Mouse (Mus musculus) embryonic facial prominence, embryonic 12.5 days (tissue): ENCODE results near the gene Cdh13. TPM values are rescaled to one million over a fixed set of nuclear protein-coding genes. Genes with fewer than 3 reads are reported as not detected.

Experiments used
- ATAC-seq: fragments of 200-750 bp; cut with Nextera tagmentation; 2 replicates; pipeline ENCODE4 v1.8.0; 2017; ENCODE audit not compliant: insufficient number of reproducible peaks, insufficient read depth, low FRiP score, low TSS enrichment
- H3K27ac ChIP-seq: fragments of 300-500 bp; sonication (generic); 2 replicates; pipeline ENCODE4 v1.5.1; 2016; ENCODE audit warnings: mild to moderate bottlenecking
- H3K27me3 ChIP-seq: fragments of 300-500 bp; sonication (generic); 2 replicates; pipeline ENCODE4 v1.6.1; 2016; ENCODE audit warnings: mild to moderate bottlenecking, moderate library complexity
- H3K36me3 ChIP-seq: fragments of 300-500 bp; sonication (generic); 2 replicates; pipeline ENCODE4 v1.6.1; 2016; ENCODE audit warnings: mild to moderate bottlenecking
- H3K4me1 ChIP-seq: fragments of 300-500 bp; sonication (generic); 2 replicates; pipeline ENCODE4 v1.6.1; 2016
- H3K4me2 ChIP-seq: fragments of 300-500 bp; sonication (generic); replicated peaks from 2 replicates; pipeline ENCODE4 v1.6.1; 2016; ENCODE audit warnings: mild to moderate bottlenecking, moderate library complexity
- H3K4me3 ChIP-seq: fragments of 300-500 bp; sonication (generic); 2 replicates; pipeline ENCODE4 v1.5.1; 2016; ENCODE audit warnings: mild to moderate bottlenecking
- H3K9ac ChIP-seq: fragments of 300-500 bp; sonication (generic); 2 replicates; pipeline ENCODE4 v1.6.1; 2016; ENCODE audit warnings: mild to moderate bottlenecking, moderate library complexity
- H3K9me3 ChIP-seq: fragments of 300-500 bp; sonication (generic); 2 replicates; pipeline ENCODE4 v1.6.1; 2016; ENCODE audit warnings: mild to moderate bottlenecking, moderate library complexity
- WGBS: fragments of 180-500 bp; shearing (Covaris S2); methylation state at CpG from one replicate; pipeline ENCODE4 v1.1.7; 2016; 5-methylcytosine and 5-hydroxymethylcytosine counted together
- polyA plus RNA-seq: library from polyadenylated mRNA; unstranded; fragments of >200 nt; fragmentation: Nextera tagmentation; extraction: Ambion mirVana; gene quantifications from 2 replicates; pipeline ENCODE4 v1.2.1, GENCODE M21; 2016

Cdh13 gene
- polyA plus RNA-seq, 1 experiment from 2014 or later: 10.6 TPM

GRCm38 (mm10) chr8:118309106-118309505, 25.6 kb downstream of the Cdh13 start:
- H3K9ac ChIP-seq: no peak overlapping the region
- WGBS: 29% methylated on average over 3 of the region's 3 CpGs
- H3K9me3 ChIP-seq: no peaks in the 10 kb centered on the region
- H3K27ac ChIP-seq: no peak overlapping the region
- no peak for ATAC-seq
- no peak overlapping the region for H3K4me3 ChIP-seq
- H3K4me2 ChIP-seq: no peak overlapping the region
- H3K4me1 ChIP-seq: peaks cover 17% of the 10 kb centered on the region; the same call in 1 of the 2 replicates
- no peaks in the 10 kb centered on the region for H3K27me3 ChIP-seq
- no peaks in the 10 kb centered on the region for H3K36me3 ChIP-seq

DNA sequence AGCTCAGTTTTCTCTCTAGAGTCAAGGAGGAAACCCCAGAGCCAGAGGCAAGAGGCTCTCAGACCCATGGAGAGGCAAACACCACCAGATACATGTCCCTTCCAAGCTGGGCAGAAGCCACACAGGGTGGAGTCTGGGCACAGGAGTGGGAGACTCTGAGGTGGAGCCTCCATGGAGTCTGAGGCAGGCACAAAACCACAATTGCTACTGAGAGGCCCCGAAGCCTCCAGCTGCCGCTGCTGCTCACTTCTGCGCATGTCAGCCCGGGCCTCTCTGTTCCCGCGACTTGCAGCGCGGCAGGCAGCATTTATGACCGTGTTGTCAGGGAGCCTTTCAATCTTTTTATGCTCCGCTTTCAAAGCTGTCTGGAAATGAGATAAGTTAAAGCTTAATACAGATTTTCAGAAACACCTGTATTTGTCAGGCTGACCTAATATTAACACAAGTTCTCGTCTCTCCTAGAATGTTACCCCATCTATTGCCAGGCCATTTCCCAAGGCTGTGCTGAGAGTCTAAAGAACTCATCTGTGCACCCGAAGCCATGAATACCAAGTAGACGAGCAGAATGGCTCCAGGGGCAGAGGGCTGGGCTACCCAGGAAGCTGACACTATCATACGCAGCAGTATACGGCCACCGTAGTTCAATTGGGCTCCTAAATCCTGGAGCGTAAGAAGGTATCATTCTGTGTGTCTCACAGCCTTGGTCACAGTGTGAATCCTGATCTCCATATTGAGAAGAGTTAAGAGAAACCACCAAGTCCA, 30.1 kb downstream of the Cdh13 start:
- Histone ChIP-seq H3K27ac (no peak overlapping the region), H3K9me3 (no peaks in the 10 kb centered on the region), H3K4me3 (no peak overlapping the region), H3K4me2 (no peak overlapping the region), H3K27me3 (no peaks in the 10 kb centered on the region), H3K36me3 (no peaks in the 10 kb centered on the region), H3K4me1 (peaks cover 12% of the 10 kb centered on the region; the same call in 1 of the 2 replicates), H3K9ac (no peak overlapping the region)
- no peak for ATAC-seq
- 76% methylated on average over 17 of the region's 17 CpGs for WGBS

DNA sequence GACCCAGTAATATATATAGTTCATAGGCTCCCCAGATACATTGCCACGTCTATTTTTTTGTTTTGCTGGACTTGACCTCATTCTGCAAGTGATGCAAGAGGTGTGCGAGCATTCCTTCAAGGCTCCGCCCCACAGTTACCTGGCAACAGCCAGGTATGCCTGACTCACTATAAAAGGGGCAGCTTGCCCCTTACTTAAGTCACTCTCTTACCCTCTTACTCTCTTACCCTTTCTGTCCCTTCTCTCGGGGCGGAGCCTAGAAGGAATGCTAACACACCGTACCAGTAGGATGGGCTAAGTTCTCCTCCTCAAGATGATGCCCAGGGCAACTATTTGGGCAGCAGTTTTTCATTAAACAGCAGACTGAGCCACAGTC, 30.6 kb downstream of the Cdh13 start:
- 76% methylated on average over 6 of the region's 6 CpGs for WGBS
- Histone ChIP-seq H3K27ac (no peak overlapping the region), H3K4me2 (no peak overlapping the region), H3K27me3 (no peaks in the 10 kb centered on the region), H3K4me3 (no peak overlapping the region), H3K9ac (no peak overlapping the region), H3K36me3 (no peaks in the 10 kb centered on the region), H3K4me1 (peaks cover 7% of the 10 kb centered on the region; the same call in 1 of the 2 replicates), H3K9me3 (no peaks in the 10 kb centered on the region)
- no peak for ATAC-seq

- Histone ChIP-seq H3K36me3 (no peaks in the 10 kb centered on the region), H3K9ac (no peak overlapping the region), H3K27ac (no peak overlapping the region), H3K4me1 (0 out of 2 replicates have a peak, but pooled peaks cover 2% of the 10 kb centered on the region), H3K4me2 (no peak overlapping the region), H3K9me3 (no peaks in the 10 kb centered on the region), H3K4me3 (no peak overlapping the region), H3K27me3 (no peaks in the 10 kb centered on the region)
- no peak for ATAC-seq
- WGBS: 89% methylated on average over 7 of the region's 7 CpGs
These were observed 31.4 kb downstream of the Cdh13 start for GRCm38 (mm10) chr8:118314932-118315331.

GRCm38 (mm10) chr8:118316440-118316839, 32.9 kb downstream of the Cdh13 start:
- no peak overlapping the region for H3K4me2 ChIP-seq
- ATAC-seq: no peak
- WGBS: 76% methylated on average over 12 of the region's 12 CpGs
- no peak overlapping the region for H3K27ac ChIP-seq
- no peaks in the 10 kb centered on the region for H3K9me3 ChIP-seq
- H3K9ac ChIP-seq: no peak overlapping the region
- no peaks in the 10 kb centered on the region for H3K27me3 ChIP-seq
- no peaks in the 10 kb centered on the region for H3K36me3 ChIP-seq
- H3K4me1 ChIP-seq: 0 out of 2 replicates have a peak, but pooled peaks cover 2% of the 10 kb centered on the region
- no peak overlapping the region for H3K4me3 ChIP-seq

DNA sequence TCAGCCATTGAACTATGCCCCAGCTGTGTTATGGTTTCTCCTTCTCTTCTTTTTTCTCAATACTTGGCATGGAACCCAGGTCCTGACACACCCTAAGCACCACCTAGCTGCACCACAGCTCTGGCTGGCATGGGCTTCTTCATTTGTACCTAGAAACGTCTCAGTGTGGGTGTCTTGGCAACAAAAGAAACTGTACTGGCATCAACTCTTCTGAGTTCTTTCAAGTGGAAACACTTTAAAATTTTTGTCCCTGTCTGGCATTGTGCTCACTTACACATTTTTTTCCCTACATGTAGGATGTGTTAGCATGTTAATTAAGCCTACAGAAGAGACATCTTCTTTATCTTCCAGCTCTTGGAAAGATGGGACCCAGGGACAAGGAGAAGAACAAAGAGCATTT, 37.0 kb downstream of the Cdh13 start:
- Histone ChIP-seq H3K36me3 (no peaks in the 10 kb centered on the region), H3K9ac (no peak overlapping the region), H3K27me3 (no peaks in the 10 kb centered on the region), H3K27ac (no peak overlapping the region), H3K4me2 (no peak overlapping the region), H3K4me3 (no peak overlapping the region), H3K4me1 (no peaks in the 10 kb centered on the region), H3K9me3 (no peaks in the 10 kb centered on the region)
- WGBS: 82% methylated on average over 1 of the region's 1 CpGs
- ATAC-seq: no peak

- Histone ChIP-seq H3K4me1 (no peaks in the 10 kb centered on the region), H3K4me3 (no peak overlapping the region), H3K9me3 (no peaks in the 10 kb centered on the region), H3K27ac (no peak overlapping the region), H3K9ac (no peak overlapping the region), H3K4me2 (no peak overlapping the region), H3K27me3 (no peaks in the 10 kb centered on the region), H3K36me3 (no peaks in the 10 kb centered on the region)
- WGBS: 70% methylated on average over 3 of the region's 3 CpGs
- ATAC-seq: no peak
These were observed 39.9 kb downstream of the Cdh13 start for GRCm38 (mm10) chr8:118323421-118323820.

- H3K27ac ChIP-seq: no peak overlapping the region
- H3K4me3 ChIP-seq: no peak overlapping the region
- no peaks in the 10 kb centered on the region for H3K4me1 ChIP-seq
- ATAC-seq: no peak
- no peak overlapping the region for H3K4me2 ChIP-seq
- H3K9ac ChIP-seq: no peak overlapping the region
- no peaks in the 10 kb centered on the region for H3K27me3 ChIP-seq
- no peaks in the 10 kb centered on the region for H3K36me3 ChIP-seq
- H3K9me3 ChIP-seq: no peaks in the 10 kb centered on the region
- 80% methylated on average over 7 of the region's 7 CpGs for WGBS
These were observed 51.4 kb downstream of the Cdh13 start for GRCm38 (mm10) chr8:118334933-118335332.

DNA sequence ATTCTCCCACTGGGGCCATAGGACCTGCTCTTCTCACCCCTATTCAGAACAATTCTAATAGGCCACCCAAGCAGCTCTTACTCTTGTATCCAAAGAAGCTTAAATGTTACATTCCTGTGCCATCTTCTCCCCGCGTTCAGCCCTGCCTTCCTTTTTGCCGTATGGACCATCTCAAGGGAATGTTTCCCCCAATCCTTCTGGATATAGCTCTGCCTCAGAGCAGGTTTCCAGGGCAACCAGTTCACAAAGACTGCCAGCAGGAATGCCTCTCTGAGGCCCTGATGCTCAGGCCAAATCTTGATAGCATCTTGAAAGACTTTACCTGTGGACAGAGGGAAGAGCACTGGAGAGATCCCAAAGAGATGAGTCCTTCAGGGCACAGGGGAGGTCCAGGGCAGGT, 56.2 kb downstream of the Cdh13 start:
- Histone ChIP-seq H3K27ac (no peak overlapping the region), H3K9ac (no peak overlapping the region), H3K27me3 (no peaks in the 10 kb centered on the region), H3K4me3 (no peak overlapping the region), H3K4me2 (no peak overlapping the region), H3K36me3 (no peaks in the 10 kb centered on the region), H3K4me1 (no peaks in the 10 kb centered on the region), H3K9me3 (no peaks in the 10 kb centered on the region)
- 79% methylated on average over 3 of the region's 3 CpGs for WGBS
- no peak for ATAC-seq

GRCm38 (mm10) chr8:118343267-118343666, 59.7 kb downstream of the Cdh13 start:
- Histone ChIP-seq H3K27me3 (no peaks in the 10 kb centered on the region), H3K9me3 (no peaks in the 10 kb centered on the region), H3K4me1 (no peaks in the 10 kb centered on the region), H3K27ac (no peak overlapping the region), H3K4me2 (no peak overlapping the region), H3K9ac (no peak overlapping the region), H3K36me3 (no peaks in the 10 kb centered on the region), H3K4me3 (no peak overlapping the region)
- WGBS: 60% methylated on average over 4 of the region's 4 CpGs
- ATAC-seq: no peak

- Histone ChIP-seq H3K4me3 (no peak overlapping the region), H3K27ac (no peak overlapping the region), H3K9ac (no peak overlapping the region), H3K36me3 (no peaks in the 10 kb centered on the region), H3K4me1 (no peaks in the 10 kb centered on the region), H3K9me3 (no peaks in the 10 kb centered on the region), H3K4me2 (no peak overlapping the region), H3K27me3 (no peaks in the 10 kb centered on the region)
- ATAC-seq: no peak
- WGBS: 82% methylated on average over 9 of the region's 9 CpGs
These were observed 65.4 kb downstream of the Cdh13 start for GRCm38 (mm10) chr8:118348710-118349489.

GRCm38 (mm10) chr8:118350136-118350535, 66.6 kb downstream of the Cdh13 start:
- Histone ChIP-seq H3K4me2 (no peak overlapping the region), H3K9ac (no peak overlapping the region), H3K27ac (no peak overlapping the region), H3K27me3 (no peaks in the 10 kb centered on the region), H3K9me3 (no peaks in the 10 kb centered on the region), H3K4me1 (no peaks in the 10 kb centered on the region), H3K4me3 (no peak overlapping the region), H3K36me3 (no peaks in the 10 kb centered on the region)
- WGBS: 52% methylated on average over 7 of the region's 7 CpGs
- no peak for ATAC-seq
